Mouse (Mus musculus): ENCODE data around the gene Adra1b. TPM values are rescaled to one million over a fixed set of nuclear protein-coding genes. Genes with fewer than 3 reads are reported as not detected.

Gene Adra1b
- 0.28 and 0.38 TPM in 2 replicates for polyA plus RNA-seq (2015; fragmentation: Nextera tagmentation; extraction: Ambion mirVana)

DNA sequence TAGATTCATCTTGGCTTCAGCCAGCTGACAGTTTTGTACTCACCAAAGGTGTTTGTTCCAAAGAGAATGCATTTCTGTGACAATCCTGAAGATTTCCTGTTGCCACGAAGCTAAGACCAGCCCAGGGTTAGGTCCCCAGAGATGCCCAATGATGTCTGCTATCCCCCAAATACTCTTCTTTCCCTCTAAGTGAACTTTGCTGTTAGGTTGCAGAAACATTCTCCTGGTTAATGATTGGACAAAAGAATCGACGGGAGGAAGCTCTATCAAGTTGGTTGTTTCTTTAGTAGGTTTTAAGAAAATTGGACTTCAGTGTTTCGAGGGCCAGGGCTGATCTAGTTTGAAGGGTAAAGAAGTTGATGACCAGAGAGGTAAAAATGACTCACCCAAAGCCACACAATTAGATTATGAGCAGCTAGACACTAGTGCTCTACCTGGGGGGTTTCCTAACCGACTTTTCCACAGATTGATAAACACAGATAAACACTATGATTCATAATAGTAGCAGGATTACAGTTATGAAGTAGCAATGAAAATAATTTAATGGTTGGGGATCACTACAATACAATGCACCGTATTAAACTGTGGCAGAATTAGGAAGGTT lies at the start of gene Adra1b:
TSS of gene Adra1b (minus strand) at position 160 of the 604 bp plus-strand sequence.
- no peak for ATAC-seq
- no peaks in the 10 kb centered on the region for H3K36me3 ChIP-seq (ENCODE audit: poor library complexity, severe bottlenecking)
- no peaks in the 10 kb centered on the region for H3K27me3 ChIP-seq
- no peaks in the 10 kb centered on the region for H3K9me3 ChIP-seq (replicated peaks)
- WGBS = 87% methylated on average over 6 of the region's 6 CpGs
- no peak within 1 kb of the TSS for H3K27ac ChIP-seq
- no peak within 1 kb of the TSS for H3K9ac ChIP-seq
- no peaks in the 10 kb centered on the region for H3K4me1 ChIP-seq
- no peak within 1 kb of the TSS for H3K4me2 ChIP-seq
- H3K4me3 ChIP-seq = no peak within 1 kb of the TSS

DNA sequence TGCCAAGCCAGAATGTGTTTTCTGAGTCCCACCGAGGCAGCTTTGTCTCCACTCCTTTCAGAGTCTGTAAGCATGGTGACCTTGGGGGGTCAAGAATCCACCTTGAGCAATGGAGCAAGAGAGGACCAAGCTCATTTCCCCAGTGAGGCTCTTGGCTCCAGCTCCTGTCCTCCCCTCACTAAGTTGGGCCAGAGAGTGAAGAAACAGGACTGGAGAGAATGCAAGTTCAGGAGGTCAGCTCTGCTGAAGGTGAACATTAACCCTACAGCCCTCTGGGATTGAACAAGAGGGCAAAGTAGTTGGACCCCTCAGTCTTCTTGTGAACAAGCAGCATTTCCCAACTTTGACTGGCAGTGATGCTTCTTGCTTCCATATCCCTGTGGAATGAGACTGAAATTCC lies 49.3 kb upstream of the Adra1b start:
- no peak overlapping the region for H3K4me2 ChIP-seq
- no peak overlapping the region for H3K27ac ChIP-seq
- ATAC-seq = no peak
- no peak overlapping the region for H3K4me3 ChIP-seq
- H3K9ac ChIP-seq = no peak overlapping the region
- WGBS = 81% methylated on average over 1 of the region's 1 CpGs
- no peaks in the 10 kb centered on the region for H3K27me3 ChIP-seq
- no peaks in the 10 kb centered on the region for H3K4me1 ChIP-seq
- H3K36me3 ChIP-seq (ENCODE audit: poor library complexity, severe bottlenecking) = no peaks in the 10 kb centered on the region
- no peaks in the 10 kb centered on the region for H3K9me3 ChIP-seq (replicated peaks)

DNA sequence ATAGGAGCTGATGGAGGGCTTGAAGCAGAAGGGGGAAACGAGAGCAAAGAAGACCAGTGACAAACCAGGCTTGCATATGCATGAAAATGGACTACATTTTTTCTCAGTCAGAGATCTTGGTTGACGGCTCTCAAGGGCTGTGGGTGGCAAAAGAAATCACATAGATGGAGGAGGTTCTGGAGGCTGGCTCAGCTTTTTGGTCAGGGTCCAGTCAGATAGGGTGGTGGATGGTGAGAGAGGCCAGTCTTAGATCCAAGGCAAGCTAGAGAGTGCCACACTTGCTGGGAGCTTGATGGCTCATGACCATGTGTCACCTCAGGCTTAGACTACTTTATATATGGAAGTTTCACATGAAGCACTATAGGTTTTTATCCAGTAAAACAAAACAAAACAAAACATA lies 42.8 kb upstream of the Adra1b start:
- no peak overlapping the region for H3K4me2 ChIP-seq
- WGBS = 64% methylated on average over 2 of the region's 2 CpGs
- no peaks in the 10 kb centered on the region for H3K27me3 ChIP-seq
- no peak overlapping the region for H3K9ac ChIP-seq
- no peak for ATAC-seq
- H3K27ac ChIP-seq = no peak overlapping the region
- no peaks in the 10 kb centered on the region for H3K9me3 ChIP-seq (replicated peaks)
- H3K4me3 ChIP-seq = no peak overlapping the region
- no peaks in the 10 kb centered on the region for H3K36me3 ChIP-seq (ENCODE audit: poor library complexity, severe bottlenecking)
- no peaks in the 10 kb centered on the region for H3K4me1 ChIP-seq

DNA sequence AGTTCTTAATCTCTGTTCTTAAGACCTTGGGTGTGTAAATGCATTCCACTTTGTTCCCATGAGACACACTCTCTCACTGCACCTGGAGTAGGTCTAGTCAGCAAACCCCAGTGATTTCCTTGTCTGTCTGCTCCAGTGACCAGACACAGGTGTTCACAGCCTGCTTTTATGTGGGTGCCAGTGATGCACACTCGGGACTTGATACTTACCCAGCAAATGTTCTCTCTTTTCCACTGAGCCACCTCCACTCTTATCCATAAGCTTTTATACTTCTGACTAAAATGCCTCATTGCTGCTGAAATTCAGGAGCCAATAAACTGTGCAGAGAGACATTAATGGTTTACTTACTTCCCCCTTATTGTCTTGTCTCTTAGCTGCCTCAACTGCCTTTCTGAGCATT lies 42.2 kb upstream of the Adra1b start:
- H3K9me3 ChIP-seq (replicated peaks) = no peaks in the 10 kb centered on the region
- no peaks in the 10 kb centered on the region for H3K4me1 ChIP-seq
- H3K4me2 ChIP-seq = no peak overlapping the region
- H3K36me3 ChIP-seq (ENCODE audit: poor library complexity, severe bottlenecking) = no peaks in the 10 kb centered on the region
- H3K27me3 ChIP-seq = no peaks in the 10 kb centered on the region
- no peak overlapping the region for H3K4me3 ChIP-seq
- 93% methylated on average over 1 of the region's 1 CpGs for WGBS
- no peak overlapping the region for H3K27ac ChIP-seq
- no peak for ATAC-seq
- H3K9ac ChIP-seq = no peak overlapping the region

DNA sequence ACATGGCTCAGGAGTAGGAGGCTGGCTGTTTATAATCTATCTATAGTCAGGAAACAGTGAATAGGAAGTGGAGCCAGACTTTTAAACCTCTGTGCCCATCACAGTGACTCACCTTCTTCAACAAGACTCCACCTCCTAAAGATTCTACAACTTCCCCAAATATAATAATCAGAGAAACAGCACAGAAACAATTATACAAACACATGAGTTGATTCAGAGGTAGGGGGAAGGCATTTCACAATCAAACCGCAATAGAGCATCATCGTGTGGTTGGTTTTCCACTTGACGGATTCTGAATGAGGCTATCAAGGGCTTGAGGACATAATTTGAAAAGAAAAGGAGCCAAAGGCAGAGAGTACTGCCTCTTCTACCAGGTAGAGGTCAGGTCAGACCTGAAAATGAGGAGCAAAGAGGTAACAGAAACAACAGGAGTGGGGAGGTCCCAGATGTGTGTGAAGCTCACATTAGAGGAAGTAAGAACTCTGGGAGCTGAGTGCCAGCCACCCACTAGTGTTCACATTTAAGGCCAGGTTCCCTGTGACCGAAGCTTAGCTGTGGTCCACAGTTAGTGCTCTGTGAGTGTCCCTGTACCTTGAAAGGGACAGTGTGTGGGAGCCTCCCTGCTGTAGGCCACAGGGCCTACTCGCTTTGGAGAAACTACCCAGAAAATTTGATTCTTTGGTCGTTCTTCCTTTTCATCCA lies 39.6 kb upstream of the Adra1b start:
- Histone ChIP-seq H3K27me3 (no peaks in the 10 kb centered on the region), H3K9ac (no peak overlapping the region), H3K9me3 (replicated peaks) (no peaks in the 10 kb centered on the region), H3K4me3 (no peak overlapping the region), H3K4me1 (no peaks in the 10 kb centered on the region), H3K27ac (no peak overlapping the region), H3K36me3 (ENCODE audit: poor library complexity, severe bottlenecking) (no peaks in the 10 kb centered on the region), H3K4me2 (no peak overlapping the region)
- 83% methylated on average over 6 of the region's 6 CpGs for WGBS
- ATAC-seq = no peak

DNA sequence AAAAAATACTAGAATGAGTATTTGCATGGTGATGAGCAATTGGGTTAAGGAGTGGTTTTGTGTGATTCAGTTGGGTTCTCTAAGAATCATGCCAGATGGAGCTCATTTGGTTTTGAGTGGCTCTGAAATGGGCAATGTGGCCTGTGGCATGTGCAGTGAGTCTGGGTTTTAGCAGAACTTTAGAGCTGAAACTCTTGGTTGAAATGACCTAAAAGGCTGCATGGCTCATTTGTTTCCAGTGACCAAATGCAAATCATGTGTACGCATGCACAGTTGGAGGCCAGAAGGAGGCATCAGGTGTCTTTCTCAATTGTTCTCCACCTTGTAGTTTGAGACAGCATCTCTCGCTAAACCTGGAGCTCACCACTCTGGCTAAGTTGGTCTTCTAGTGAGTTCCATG lies 35.0 kb upstream of the Adra1b start:
- Histone ChIP-seq H3K9ac (no peak overlapping the region), H3K27me3 (no peaks in the 10 kb centered on the region), H3K4me3 (no peak overlapping the region), H3K9me3 (replicated peaks) (no peaks in the 10 kb centered on the region), H3K36me3 (ENCODE audit: poor library complexity, severe bottlenecking) (no peaks in the 10 kb centered on the region), H3K27ac (no peak overlapping the region), H3K4me2 (no peak overlapping the region), H3K4me1 (no peaks in the 10 kb centered on the region)
- 91% methylated on average over 2 of the region's 2 CpGs for WGBS
- ATAC-seq = no peak

DNA sequence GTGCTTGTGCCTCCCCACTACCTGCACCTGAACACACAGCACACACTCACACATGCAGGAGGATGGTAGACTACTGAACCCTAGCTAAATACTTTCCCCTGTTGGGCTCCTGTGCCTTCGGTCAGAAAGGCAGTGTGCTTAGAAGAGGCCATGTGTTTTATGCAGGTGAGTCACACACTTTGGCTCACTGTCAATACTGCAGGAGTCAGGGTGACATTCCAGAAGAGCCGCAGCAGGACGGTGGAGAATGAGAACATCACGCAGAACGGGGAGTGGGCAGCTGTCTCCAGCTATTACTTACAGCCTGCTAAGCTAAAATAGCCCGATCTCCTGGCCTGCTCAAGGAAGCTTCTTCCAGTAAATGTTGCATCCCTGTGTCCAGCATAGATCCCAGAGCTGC lies 32.5 kb upstream of the Adra1b start:
- H3K4me3 ChIP-seq = no peak overlapping the region
- H3K27ac ChIP-seq = no peak overlapping the region
- no peaks in the 10 kb centered on the region for H3K9me3 ChIP-seq (replicated peaks)
- H3K36me3 ChIP-seq (ENCODE audit: poor library complexity, severe bottlenecking) = no peaks in the 10 kb centered on the region
- H3K4me1 ChIP-seq = no peaks in the 10 kb centered on the region
- H3K4me2 ChIP-seq = no peak overlapping the region
- no peak for ATAC-seq
- 90% methylated on average over 6 of the region's 6 CpGs for WGBS
- H3K27me3 ChIP-seq = no peaks in the 10 kb centered on the region; the same call in 1 of the 2 replicates
- no peak overlapping the region for H3K9ac ChIP-seq

DNA sequence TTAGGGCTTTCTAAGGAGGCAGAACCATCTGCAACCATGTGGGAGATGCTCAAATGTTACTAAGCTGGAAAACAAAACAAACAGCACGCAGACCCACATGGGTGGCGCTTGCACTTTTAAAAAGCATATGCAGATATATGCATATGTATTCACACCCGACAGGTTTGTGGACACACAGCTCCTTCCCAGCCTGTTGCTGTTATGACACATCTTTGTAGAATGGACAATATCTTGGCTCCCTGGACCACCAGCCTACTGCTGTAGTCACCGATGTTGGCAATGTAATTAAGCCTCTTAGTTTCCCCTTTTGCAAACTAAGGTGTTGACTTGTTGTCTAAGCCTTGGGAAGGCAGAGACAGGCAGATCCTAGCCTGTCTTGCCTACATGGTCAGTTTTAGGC lies 32.0 kb upstream of the Adra1b start:
- Histone ChIP-seq H3K4me3 (no peak overlapping the region), H3K9ac (no peak overlapping the region), H3K36me3 (ENCODE audit: poor library complexity, severe bottlenecking) (no peaks in the 10 kb centered on the region), H3K4me1 (no peaks in the 10 kb centered on the region), H3K9me3 (replicated peaks) (no peaks in the 10 kb centered on the region), H3K4me2 (no peak overlapping the region), H3K27ac (no peak overlapping the region), H3K27me3 (no peaks in the 10 kb centered on the region; the same call in 1 of the 2 replicates)
- ATAC-seq = peak; percentile 58; the same call in 1 of the 2 replicates
- WGBS = 84% methylated on average over 4 of the region's 4 CpGs

DNA sequence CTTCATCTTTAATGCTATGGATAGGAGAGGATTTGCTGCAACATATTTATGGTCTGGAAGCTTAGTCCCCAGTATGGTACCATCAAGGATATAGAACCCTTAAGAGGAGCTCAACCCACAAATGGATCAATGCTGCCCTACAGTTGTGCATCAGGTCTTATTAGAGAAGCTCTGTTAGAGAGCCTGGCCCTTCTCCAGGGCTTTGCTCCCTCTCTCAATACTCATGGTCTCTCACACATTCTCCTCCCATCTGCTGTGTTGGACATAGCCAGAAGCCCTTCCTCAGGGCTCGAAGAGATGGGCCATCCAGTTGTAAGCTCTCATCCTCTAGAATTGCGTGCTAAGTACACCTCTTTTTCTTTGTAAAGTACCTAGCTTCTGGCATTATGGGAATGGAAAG lies 29.2 kb upstream of the Adra1b start:
- no peaks in the 10 kb centered on the region; the same call in 1 of the 2 replicates for H3K27me3 ChIP-seq
- no peak overlapping the region for H3K4me3 ChIP-seq
- no peak overlapping the region for H3K27ac ChIP-seq
- no peaks in the 10 kb centered on the region for H3K9me3 ChIP-seq (replicated peaks)
- peaks cover 10% of the 10 kb centered on the region for H3K4me1 ChIP-seq
- ATAC-seq = no peak
- no peak overlapping the region for H3K9ac ChIP-seq
- WGBS = 85% methylated on average over 2 of the region's 2 CpGs
- H3K4me2 ChIP-seq = no peak overlapping the region
- no peaks in the 10 kb centered on the region for H3K36me3 ChIP-seq (ENCODE audit: poor library complexity, severe bottlenecking)

DNA sequence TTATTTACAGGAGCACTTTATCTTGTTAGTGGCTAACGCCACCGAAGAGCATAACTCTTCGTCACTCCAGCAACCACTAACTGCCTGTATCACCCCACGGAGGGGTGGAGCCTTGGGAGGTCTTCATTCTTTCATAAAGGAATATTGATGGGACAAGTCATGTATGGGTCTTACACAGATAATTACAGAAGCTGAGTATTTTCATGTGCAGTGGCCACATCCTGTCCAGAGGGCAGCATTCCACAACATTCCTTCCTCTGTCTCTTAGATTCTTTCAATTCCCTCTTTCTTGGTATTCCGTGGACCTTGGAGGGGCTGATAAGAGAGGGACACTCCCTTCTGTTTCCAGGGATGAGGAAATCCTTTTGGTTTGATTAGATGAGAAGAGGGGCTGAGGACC lies 28.7 kb upstream of the Adra1b start:
- Histone ChIP-seq H3K4me1 (peaks cover 11% of the 10 kb centered on the region), H3K27ac (no peak overlapping the region), H3K9ac (no peak overlapping the region), H3K9me3 (replicated peaks) (no peaks in the 10 kb centered on the region), H3K4me3 (no peak overlapping the region), H3K27me3 (no peaks in the 10 kb centered on the region; the same call in 1 of the 2 replicates), H3K36me3 (ENCODE audit: poor library complexity, severe bottlenecking) (no peaks in the 10 kb centered on the region), H3K4me2 (no peak overlapping the region)
- WGBS = 71% methylated on average over 5 of the region's 5 CpGs
- ATAC-seq = no peak

DNA sequence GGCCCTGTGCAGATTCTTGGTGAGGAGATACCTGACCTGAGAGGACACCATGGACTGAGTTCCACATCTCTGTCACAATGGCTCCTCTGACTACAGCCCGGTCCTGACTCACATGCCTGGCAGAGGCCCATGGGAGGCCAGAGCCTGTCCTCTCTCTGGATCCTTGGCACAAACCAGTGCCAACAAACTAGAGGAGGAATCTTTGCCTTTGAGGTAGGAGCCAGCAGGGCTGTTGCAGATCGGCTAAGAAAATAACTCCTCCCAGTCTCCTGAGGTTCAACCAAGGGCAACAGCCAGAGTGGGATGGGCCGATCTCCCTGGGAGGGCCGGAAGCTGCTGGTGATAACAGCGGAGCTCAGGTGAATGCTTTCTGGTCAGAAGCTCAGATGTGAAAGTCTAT lies 28.2 kb upstream of the Adra1b start:
- no peak overlapping the region for H3K4me3 ChIP-seq
- no peak overlapping the region for H3K27ac ChIP-seq
- H3K36me3 ChIP-seq (ENCODE audit: poor library complexity, severe bottlenecking) = no peaks in the 10 kb centered on the region
- no peak overlapping the region for H3K4me2 ChIP-seq
- H3K27me3 ChIP-seq = no peaks in the 10 kb centered on the region; the same call in 1 of the 2 replicates
- no peak for ATAC-seq
- no peaks in the 10 kb centered on the region for H3K9me3 ChIP-seq (replicated peaks)
- H3K9ac ChIP-seq = no peak overlapping the region
- H3K4me1 ChIP-seq = peaks cover 11% of the 10 kb centered on the region
- WGBS = 62% methylated on average over 5 of the region's 5 CpGs

DNA sequence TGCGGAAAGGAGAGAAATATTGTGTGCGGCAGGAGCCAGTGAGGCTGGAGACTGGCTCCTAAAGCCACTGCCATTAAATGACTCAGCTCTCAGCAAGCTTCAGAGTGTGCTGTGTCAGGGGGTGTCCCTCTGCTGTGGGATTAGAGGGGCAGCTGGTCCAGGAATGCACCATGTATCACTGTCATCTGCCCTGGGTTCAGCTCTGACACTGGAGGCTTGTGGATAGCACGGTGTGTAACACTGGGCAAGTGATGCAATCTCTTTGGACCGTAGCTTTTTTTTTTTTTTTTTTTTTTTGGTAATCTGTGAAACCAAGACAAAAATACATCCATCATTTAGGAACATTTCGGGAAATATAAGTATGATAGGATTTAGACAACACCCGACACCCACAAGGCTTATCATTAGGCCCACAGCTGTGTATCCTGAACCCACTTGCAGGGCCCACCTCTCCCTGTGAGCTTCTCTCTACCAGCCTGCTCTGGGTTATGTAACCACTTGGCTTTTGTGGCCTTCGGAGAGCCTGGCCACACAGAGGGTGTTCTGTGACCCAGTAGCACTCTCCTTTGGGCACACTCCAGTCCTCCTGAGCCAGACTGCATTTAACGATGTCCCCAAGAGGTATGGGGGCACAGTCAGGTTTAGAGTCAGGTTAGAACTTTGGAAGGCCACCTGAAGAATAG lies 26.3 kb upstream of the Adra1b start:
- no peak overlapping the region for H3K4me2 ChIP-seq
- WGBS = 84% methylated on average over 8 of the region's 8 CpGs
- ATAC-seq = no peak

More for the DNA sequence above, 26.3 kb upstream of the Adra1b start:
- no peak overlapping the region for H3K27ac ChIP-seq
- no peaks in the 10 kb centered on the region for H3K9me3 ChIP-seq (replicated peaks)
- H3K4me3 ChIP-seq = no peak overlapping the region
- H3K27me3 ChIP-seq = no peaks in the 10 kb centered on the region; the same call in 1 of the 2 replicates
- H3K4me1 ChIP-seq = peaks cover 11% of the 10 kb centered on the region
- H3K9ac ChIP-seq = no peak overlapping the region
- no peaks in the 10 kb centered on the region for H3K36me3 ChIP-seq (ENCODE audit: poor library complexity, severe bottlenecking)
